Mouse (Mus musculus): ENCODE results near the gene Dnajc14.
"Not testable (repeated sequence)": the region's sequence is repeated elsewhere in the genome, so short reads cannot be mapped to it uniquely, and the experiment has no call there.

Gene Dnajc14

DNA sequence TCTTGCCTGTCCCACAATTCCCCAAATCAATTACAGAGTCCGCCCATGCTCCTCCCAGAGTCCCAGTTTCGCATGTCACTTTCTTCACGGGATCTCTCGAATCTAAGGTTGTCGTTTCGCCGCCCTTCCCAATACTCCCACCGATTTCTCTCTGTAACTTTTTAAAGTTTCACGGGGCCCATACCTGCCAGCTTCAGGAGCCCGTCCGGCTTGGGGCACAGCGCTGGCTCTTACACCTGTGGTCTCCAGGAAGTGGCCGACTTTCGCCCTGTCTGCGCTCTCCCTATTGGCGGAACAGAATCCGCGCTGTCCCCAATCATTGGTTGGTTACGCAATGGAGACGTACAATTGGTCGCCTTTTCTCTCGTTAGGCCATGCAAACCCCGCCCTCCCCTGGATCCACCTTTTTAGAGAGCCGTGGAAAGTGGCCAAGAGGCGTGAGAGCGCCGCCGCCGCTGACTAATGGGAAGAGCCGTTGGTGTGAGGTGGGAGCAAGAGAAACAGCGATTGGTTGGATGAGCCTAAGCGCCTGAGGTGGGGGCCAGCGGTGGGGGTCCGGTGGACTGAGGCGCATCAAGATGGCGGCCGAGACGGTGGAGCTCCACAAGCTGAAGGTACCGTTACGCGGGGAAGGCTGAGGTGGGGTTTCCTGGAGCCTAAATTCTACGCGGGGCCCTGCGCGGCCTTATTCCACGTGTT lies 17.6 kb downstream of the Dnajc14 start, which contains the start of gene Ormdl2:
Ormdl2 (minus strand) TSS at position 288 of the 699 bp plus-strand sequence.
- peak; percentile 100 for DNase-seq (ENCODE audit: low spot score)

DNA sequence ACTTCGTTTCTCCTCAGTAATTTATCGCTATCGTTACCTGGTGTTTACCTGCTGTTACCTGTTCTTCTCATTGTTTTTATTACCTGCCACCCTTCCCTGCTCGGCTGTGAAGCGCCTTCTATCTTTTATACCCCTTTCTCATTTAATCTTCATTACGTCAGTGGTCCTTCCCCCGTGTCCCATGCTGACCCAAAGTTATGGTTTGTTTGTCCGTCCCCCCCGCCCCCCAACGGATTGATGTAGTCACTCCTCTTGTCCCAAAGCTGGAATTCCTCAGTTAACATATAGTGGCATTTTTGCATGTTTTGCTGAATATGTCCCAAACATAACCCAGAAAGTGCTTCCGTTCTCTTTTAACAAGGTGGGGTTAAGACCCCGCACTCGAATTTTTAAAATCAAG lies 18.3 kb downstream of the Dnajc14 start:
- no peak for DNase-seq (ENCODE audit: low spot score)

DNA sequence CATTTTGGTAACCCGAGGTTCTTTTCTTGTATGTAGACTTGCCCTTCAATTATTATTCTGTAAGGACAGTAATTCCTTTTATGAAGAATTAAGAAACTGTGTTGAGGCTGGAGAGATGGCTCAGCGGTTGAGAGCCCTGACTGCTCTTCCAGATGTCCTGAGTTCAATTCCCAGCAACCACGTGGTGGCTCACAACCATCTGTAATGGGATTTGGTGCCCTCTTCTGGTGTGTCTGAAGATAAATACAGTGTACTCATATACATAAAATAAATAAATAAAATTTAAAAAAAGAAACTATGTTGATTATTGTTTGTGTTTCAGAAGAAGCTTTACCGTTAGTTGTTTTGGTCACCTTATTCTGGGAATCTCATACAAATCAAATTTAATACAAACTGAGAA lies 19.2 kb downstream of the Dnajc14 start:
- not testable (repeated sequence) for DNase-seq (ENCODE audit: low spot score)

DNA sequence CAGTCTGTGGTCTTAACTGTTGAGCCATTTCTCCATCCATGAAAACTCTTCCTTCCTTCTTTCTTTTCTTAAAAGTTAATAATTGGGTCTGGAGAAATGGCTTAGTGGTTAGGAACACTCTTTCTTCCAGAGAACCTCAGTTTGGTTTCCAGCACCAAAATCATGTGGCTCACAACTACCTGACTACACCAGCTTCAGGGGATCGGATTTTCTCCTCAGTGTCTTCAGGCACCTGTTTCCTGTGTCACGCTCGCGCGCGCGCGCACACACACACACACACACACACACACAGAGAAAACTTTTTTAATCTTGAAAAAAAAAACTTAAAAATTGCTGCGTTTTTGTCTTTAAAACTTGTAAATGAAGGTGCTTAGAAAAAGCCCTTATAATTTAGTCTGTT lies 20.0 kb downstream of the Dnajc14 start:
- no peak for DNase-seq (ENCODE audit: low spot score)

DNA sequence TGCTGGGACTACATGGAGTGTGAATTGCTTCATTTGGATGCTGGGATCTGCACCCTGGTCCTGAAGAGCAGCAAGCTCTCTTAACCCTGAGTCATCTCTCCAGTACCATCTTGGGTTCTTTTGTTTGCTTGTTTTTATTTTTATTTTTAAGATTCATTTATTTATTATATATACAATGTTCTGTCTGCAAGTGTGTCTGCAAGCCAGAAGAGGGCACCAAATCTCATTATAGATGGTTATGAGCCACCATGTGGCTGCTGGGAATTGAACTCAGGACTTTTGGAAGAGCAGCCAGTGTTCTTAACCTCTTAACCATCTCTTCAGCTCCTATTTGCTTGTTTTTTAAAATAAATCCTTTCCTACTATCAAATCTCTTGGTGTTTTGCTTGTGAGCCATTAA lies 33.5 kb downstream of the Dnajc14 start:
- no peak for DNase-seq (ENCODE audit: low spot score)

DNA sequence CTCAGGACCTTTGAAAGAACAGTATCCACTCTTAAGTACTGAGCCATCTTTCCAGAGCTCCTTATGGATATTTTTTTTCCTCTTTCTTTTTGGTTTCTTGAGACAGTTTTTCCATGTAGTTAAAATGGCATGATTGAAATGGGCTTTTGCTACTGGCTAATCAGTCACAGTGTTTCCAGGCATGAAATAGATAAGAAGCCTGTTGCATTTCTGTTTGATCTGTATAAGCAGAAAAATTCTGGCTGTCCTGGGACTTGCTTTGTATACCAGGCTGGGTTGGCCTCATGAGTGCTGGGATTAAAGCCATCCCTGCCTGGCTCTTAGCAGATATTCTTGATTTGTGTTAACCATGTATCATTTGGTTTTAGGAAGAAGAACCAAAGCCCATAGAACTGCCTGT lies 35.6 kb downstream of the Dnajc14 start:
- peak; percentile 24 for DNase-seq (ENCODE audit: low spot score)

DNA sequence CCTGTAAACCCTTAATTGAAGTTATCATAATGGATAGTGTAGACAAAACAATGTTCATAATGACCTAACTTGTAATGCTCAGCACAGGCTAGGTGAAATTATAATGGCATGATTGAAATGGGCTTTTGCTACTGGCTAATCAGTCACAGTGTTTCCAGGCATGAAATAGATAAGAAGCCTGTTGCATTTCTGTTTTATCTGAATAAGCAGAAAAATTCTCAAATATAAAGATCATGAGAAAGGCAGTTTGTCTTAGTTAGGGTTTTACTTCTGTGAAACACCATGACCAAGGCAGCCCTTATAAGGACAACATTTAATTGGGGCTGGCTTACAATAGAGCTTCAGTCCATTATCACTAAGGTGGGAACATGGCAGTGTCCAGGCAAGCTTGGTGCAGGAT lies 36.8 kb downstream of the Dnajc14 start:
- no peak for DNase-seq (ENCODE audit: low spot score)

DNA sequence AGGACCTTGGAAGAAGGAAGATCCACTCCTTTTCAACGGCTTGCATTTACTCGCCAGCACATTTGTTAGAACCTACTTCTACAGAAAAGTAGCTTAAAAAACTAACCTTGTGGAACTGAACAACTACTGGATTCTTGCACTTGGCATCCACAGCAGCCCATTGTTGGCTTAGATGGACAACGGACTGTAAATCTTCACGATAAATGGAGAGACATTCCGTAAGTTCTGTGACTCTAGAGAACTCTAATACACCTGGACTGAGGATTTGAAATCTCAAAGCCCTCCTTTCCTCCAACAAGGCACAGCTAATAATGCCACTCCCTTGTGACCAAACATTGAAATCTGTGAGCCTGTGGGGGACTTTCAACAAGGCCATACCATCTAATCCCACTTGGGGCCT lies 39.4 kb downstream of the Dnajc14 start:
- no peak for DNase-seq (ENCODE audit: low spot score)

DNA sequence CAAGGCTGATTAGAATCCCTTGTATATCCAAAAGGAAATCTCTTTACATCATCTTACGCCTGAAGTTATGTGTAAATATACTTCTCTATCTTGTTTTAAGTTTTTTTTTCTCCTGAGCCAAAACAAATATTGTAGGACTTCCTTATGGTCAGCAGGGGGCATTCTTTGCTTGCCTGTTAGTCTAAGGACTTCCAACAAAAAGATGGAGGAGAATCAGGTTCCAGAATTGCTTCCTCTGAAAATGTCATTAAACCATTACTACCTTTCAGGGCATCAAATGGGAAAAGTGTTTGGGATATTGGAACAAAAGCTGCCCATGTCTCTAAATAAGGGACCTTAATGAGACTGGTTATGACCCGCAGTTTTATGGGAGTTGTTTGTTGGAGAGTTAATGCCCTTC lies 41.7 kb downstream of the Dnajc14 start:
- DNase-seq (ENCODE audit: low spot score): no peak

DNA sequence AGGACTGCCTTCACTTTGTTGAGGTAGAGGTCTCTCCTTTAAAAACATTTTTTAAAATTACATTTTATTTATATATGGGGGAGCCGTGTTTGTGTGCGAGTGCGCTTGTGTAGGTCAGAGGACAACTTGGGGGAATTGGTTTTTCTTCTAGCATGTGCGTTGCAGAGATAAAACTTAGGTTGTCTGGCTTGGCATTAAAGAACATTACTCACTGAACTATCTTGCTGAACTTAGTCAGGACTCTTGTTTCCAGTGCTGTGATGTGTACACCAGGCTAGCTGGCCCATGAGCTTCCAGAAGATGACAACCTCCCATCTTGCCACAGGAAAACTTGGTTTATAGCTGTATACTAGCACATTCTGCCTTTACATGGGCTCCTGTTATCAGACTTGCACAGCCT lies 42.8 kb downstream of the Dnajc14 start:
- DNase-seq (ENCODE audit: low spot score): no peak

DNA sequence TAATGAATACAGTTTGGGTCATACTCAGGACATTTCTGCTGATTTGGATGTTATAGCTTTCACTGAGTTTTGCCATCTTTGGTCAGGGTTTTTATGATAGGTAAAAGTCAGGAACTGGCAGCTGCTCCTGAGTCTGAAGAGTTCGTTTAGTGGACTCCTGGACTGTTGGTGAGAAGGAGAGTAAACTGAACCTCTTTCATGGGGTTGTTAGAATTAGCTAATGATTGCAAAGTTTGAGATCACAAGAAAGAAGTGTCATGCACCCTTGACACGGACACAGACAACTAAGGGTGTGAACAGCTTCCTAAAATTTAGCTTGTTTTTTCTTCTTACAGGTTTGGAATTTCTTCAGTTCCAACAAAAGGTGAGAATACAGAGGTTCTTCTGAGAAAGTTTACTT lies 44.6 kb downstream of the Dnajc14 start:
- no peak for DNase-seq (ENCODE audit: low spot score)

DNA sequence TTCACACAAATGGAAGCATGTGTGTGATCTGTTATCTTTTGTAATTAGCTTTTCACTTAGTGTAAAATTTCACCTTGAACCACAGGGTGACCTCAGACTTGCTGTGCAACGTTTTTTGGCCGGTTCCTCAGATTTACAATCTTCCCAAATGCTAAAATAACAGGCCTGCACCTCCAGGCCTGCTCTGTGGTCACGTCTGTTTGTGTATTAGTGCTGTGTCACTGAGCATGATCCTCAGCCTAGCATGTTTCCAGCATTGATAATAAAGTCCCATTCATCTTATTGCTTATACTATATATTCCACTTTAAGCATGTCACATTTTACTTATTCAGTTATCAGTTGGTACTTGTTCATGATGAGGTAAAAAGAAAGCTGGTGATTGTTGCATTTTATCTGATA lies 46.5 kb downstream of the Dnajc14 start:
- no peak for DNase-seq (ENCODE audit: low spot score)

DNA sequence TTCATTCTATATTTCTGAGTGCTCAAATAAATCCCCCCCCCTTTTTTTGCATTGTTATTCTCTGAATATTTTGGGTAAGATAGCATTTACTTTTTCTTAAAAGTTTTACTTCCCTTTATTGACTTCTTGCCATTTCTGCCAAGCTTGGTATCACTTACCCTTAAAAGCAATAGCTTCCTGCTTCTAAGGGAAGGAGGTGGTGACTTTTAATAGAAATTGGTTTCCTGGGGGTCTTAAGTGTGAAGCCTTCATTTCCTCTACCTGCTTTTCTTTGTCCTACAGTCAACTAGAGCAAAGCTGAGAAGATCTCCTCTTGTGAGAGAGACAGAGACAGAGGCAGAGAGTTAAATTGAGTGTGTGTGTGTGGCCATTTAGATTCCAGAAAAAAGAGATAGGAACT lies 57.3 kb downstream of the Dnajc14 start:
- DNase-seq (ENCODE audit: low spot score): no peak

DNA sequence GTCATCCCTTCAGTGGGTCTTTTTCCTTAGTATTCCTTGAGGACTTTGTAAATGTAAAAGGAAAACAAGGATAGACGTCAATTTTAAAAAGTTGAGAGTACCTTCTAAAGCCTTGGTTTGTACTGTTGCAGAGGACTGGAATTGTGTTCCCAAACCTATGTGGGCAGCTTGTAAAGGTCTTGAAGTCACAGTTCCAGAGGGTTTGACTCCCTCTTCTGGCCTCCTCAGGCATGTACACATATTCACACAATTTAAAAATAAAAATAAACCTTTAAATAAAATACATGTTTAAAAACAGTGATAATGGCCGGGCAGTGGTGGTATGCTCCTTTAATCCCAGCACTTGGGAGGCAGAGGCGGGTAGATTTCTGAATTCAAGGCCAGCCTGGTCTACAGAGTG lies 62.2 kb downstream of the Dnajc14 start:
- DNase-seq (ENCODE audit: low spot score): no peak

DNA sequence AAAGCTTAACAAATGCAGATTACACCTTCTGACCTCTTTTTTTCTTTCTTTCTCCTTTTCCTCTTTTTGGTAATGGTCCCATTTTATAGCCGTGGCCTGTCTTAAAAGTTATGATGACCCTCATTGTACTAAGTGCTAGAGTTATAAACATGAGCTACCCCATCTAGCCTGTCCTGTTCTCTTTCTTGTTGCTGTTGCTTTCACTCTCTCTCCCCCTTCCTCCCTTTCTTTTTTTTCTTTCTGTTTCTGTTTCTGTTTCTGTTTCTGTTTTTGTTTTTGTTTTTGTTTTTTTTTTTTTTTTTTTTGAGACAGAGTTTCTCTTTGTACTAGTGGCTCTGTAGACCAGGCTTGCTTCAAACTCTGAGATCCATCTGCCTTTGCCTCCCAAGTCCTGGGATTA lies 62.7 kb downstream of the Dnajc14 start:
- no peak for DNase-seq (ENCODE audit: low spot score)

All from c-Kit-positive CD71-positive TER-119-positive erythroid progenitor cells, embryonic 14.5 days (primary cell).